Mouse (Mus musculus): ENCODE results near the gene Dmrtc2. TPM values are rescaled to one million over a fixed set of nuclear protein-coding genes. Genes with fewer than 3 reads are reported as not detected.

The Dmrtc2 gene
- polyA plus RNA-seq, 1 experiment from 2014 or later, result not detected

Other genes starting within 250 kb of the Dmrtc2 start
- 95.4 and 131 TPM in 2 replicates for gene Lypd3, start 233.5 kb upstream of the Dmrtc2 start, polyA plus RNA-seq (2015; fragmentation: Nextera tagmentation; extraction: Ambion mirVana)
- not detected in 2 replicates for gene Tex101, start 193.4 kb upstream of the Dmrtc2 start, polyA plus RNA-seq (2015; fragmentation: Nextera tagmentation; extraction: Ambion mirVana)
- gene BC049730, start 160.8 kb upstream of the Dmrtc2 start, polyA plus RNA-seq (2015; fragmentation: Nextera tagmentation; extraction: Ambion mirVana), result not detected in 2 replicates
- gene Gm4763, start 143.1 kb upstream of the Dmrtc2 start, polyA plus RNA-seq (2015; fragmentation: Nextera tagmentation; extraction: Ambion mirVana), result not detected in 2 replicates
- 5.2 and 6.8 TPM in 2 replicates for gene Cd177, start 109.7 kb upstream of the Dmrtc2 start, polyA plus RNA-seq (2015; fragmentation: Nextera tagmentation; extraction: Ambion mirVana)
- gene Ceacam10, start 92.9 kb upstream of the Dmrtc2 start, polyA plus RNA-seq (2015; fragmentation: Nextera tagmentation; extraction: Ambion mirVana), result 1.2 and 1.4 TPM in 2 replicates
- 11.4 and 20.6 TPM in 2 replicates for gene Gm9844, start 7.8 kb upstream of the Dmrtc2 start, polyA plus RNA-seq (2015; fragmentation: Nextera tagmentation; extraction: Ambion mirVana)
- not detected in 2 replicates for gene Lypd4, start 116 bp upstream of the Dmrtc2 start, polyA plus RNA-seq (2015; fragmentation: Nextera tagmentation; extraction: Ambion mirVana)
- gene Rps19, start 14.3 kb downstream of the Dmrtc2 start, polyA plus RNA-seq (2015; fragmentation: Nextera tagmentation; extraction: Ambion mirVana), result 2,107 and 2,375 TPM in 2 replicates
- gene Cd79a, start 27.3 kb downstream of the Dmrtc2 start, polyA plus RNA-seq (2015; fragmentation: Nextera tagmentation; extraction: Ambion mirVana), result 2.0 and 2.3 TPM in 2 replicates
- gene Arhgef1, start 32.9 kb downstream of the Dmrtc2 start, polyA plus RNA-seq (2015; fragmentation: Nextera tagmentation; extraction: Ambion mirVana), result 67.2 and 73.5 TPM in 2 replicates
- not detected in 2 replicates for gene Gm4881, start 74.4 kb downstream of the Dmrtc2 start, polyA plus RNA-seq (2015; fragmentation: Nextera tagmentation; extraction: Ambion mirVana)
- 186 and 227 TPM in 2 replicates for gene Rabac1, start 102.7 kb downstream of the Dmrtc2 start, polyA plus RNA-seq (2015; fragmentation: Nextera tagmentation; extraction: Ambion mirVana)
- 3.5 and 3.9 TPM in 2 replicates for gene Atp1a3, start 135.9 kb downstream of the Dmrtc2 start, polyA plus RNA-seq (2015; fragmentation: Nextera tagmentation; extraction: Ambion mirVana)
- gene Grik5, start 202.3 kb downstream of the Dmrtc2 start, polyA plus RNA-seq (2015; fragmentation: Nextera tagmentation; extraction: Ambion mirVana), result 3.6 and 4.0 TPM in 2 replicates
- 23.1 and 25.2 TPM in 2 replicates for gene Zfp574, start 202.5 kb downstream of the Dmrtc2 start, polyA plus RNA-seq (2015; fragmentation: Nextera tagmentation; extraction: Ambion mirVana)